Mouse (Mus musculus) kidney, postnatal 4 days (tissue): ENCODE measurements around the gene Tceanc.
A peak's percentile ranks its signal among the peaks of the same experiment; 100 is the strongest.

Experiments used
- DNase-seq, 2 experiments: peaks; one replicate each; pipeline ENCODE4 v3.0.0; 2021; ENCODE audit warnings: mixed read lengths in 2 of 2

Gene Tceanc

GRCm38 (mm10) chrX:166479365-166479983, 38.9 kb downstream of the Tceanc start, which contains the start of gene Rab9:
Rab9 (minus strand) TSS chrX:166479867.
- peak; percentile 97 for DNase-seq

DNA sequence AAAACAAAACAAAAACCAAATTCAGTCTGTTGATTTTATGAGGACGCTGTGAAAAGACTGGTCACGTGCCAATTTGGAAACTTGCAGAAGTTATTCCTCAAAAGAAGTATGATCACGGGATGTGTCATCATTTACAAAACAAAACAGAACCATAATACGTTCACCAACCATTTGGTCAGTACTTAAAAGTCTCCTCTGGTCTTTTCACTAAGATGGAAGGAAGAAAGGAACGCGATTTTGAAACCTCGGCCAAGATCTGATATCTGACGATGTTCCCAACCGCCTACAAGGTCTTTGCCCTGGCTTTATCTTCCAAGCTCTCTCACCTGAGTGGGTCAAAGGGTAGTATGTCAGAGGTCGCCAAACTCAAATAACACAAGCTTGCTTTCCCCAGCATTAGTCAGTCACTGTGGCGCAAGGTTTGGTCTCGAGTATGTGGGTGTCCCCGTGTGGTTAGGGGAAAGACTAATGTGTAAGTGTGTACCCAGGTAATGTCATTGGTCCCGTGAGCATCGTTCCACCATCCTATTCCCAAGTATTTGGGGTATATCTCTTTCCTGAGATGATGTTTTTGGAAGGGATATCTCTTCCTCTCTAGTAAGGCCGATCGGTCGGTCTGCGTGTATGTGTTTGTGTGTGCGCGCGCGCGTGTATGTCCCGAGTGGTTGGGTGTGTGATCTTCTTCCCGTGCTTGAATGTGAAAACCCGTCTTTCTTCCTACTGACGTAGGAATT, 39.6 kb downstream of the Tceanc start:
- peak in 1 of 2 experiments; percentile 3 for DNase-seq

GRCm38 (mm10) chrX:166477393-166477792, 41.0 kb downstream of the Tceanc start:
- DNase-seq: no peak

DNA sequence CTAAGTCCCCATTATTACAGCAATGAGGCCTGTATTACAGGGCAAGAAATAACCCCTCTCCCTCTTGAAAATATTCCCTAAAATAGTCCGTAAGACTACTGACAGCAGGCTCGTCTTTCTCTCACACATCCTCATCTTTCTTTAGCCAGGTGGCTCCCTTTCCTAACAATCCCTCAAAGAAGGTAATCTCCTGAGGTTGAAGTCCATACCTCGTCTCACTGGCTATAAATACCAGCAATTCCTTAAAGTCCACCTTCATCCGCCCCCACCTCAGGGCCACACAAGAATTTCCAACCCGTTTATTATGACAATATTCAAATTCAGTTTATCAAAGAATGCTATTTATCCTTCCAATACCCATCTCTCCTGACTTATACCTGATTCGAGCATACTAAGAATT, 45.8 kb downstream of the Tceanc start:
- DNase-seq: no peak

DNA sequence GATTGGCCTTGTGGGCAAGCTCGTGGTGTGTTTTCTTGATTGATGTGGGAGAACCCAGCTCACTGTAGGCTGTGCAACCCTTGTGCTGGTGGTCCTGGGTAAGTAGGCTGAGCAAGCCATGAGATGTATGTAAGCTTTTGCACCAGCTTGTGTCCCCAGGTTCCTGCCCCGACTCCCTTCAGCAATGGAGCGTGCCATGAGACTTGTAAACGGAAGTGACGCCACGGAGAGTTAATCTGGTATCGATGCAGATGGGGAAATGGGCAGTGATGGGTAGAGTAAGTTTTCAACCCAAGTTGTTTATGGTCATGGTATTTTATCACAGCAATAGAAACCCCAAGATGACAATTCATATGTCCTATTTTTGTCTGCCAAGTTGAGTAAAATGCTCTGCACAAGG, 50.0 kb downstream of the Tceanc start:
- no peak for DNase-seq

DNA sequence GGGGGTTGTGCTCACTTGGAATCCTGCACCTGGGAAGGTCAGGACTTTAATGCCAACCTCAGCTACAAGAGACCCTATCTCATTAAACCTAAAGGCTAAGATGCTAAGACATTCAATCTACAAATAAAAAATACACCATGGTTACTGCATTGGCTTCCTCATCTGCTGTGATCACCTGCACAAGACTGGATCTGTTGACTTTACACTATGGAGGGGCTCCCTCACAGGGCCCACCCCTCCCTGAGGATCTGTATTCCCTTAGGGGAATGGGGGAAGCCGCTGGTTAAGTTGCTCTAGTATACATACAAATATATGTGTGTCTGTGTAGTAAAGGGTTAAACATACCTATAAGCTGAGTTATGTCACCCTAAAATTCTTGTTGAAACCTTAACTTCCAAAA, 62.8 kb downstream of the Tceanc start:
- no peak for DNase-seq

DNA sequence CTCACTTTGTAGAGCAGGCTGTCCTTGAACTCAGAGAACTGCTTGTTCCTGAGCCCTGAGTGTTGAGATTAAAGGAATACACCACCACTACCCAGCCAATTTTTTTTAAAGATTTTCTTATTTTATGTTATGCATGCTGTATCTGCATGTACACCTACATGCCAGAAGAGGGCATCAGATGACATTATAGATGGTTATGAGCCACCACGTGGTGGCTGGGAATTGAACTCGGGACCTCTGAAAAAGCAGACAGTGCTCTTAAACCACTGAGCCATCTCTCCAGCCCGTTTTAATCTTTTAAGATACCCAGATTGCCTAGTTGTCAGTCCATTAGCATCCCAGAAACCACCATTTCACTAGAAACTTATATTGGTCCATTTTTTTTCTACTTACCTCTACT, 64.0 kb downstream of the Tceanc start:
- DNase-seq: no peak

DNA sequence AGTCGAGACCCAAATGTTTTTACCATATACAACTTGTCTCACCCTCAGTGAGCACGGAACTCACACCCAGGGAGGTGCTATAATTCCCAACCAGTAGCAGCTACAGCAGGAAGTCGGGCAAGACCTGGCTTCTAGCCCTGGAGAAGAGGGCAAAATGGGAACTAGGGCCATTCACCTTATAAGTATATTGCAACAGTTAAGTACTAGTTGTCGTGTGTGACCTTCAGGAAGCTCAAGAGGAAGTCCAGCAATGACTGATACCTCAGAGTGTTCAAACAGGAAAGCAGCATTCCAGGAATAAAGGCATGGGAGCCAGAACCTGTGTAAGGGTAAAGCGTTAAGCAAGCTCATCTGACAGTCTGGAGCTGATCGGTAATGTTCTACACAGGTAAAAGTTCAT, 64.8 kb downstream of the Tceanc start:
- DNase-seq: no peak
